Mouse (Mus musculus): ENCODE data around the gene Zc3h12d.

Zc3h12d gene

DNA sequence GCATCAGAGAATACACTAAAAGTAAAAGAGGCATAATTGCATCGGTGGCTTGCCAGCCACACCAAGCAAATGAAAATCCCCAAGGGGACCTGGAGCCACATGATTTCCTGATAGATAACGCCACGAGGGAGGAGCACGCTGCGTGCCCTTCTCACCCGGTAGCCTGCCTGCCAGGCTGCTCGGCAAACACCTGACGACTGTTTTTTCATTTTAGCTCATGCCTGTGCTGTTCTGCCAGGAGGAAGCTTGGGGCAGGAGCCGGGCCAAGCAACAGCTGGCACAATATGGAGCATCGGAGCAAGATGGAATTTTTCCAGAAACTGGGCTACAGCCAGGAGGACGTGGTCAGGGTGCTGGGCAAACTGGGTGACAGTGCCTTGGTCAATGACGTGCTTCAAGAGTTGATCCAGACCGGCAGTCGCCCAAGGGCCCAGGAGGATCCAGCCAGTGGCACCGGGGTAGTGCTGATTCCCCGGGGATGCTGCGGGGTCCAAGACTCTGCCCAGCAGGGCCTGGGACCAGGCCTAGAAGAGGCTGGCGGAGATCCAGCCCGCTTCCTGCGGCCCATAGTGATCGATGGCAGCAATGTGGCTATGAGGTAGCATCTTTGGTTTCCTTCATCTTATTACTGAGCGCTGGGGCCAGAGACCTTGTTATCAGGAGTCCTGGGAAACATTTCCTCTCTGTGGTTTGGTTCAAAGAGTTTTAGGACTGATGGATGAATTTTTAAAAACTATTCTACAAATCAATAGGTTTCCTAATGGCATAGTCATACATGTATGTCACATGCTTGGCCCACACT, 7.5 kb downstream of the Zc3h12d start:
- no peak for DNase-seq

GRCm38 (mm10) chr10:7840353-7840733, 8.1 kb downstream of the Zc3h12d start:
- DNase-seq: no peak

DNA sequence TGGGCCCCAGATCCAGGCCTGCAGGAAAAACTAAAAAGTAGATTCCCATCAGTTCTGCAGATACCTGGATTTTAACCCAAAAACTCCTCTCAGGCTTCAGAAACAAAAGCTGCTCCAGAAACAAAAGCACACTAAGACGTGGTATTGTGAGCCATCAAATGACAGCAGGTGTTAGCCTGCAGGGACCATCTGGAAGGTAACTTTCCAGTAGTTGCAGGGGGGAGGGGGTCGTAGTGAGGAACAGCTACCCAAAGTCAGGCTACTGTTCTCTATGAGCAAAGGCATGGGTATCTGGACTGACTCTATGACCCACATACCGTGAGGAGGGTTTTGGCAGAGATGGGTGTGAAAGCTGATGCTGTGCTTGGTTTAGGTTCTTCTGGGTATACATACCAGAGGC, 8.5 kb downstream of the Zc3h12d start:
- no peak for DNase-seq

DNA sequence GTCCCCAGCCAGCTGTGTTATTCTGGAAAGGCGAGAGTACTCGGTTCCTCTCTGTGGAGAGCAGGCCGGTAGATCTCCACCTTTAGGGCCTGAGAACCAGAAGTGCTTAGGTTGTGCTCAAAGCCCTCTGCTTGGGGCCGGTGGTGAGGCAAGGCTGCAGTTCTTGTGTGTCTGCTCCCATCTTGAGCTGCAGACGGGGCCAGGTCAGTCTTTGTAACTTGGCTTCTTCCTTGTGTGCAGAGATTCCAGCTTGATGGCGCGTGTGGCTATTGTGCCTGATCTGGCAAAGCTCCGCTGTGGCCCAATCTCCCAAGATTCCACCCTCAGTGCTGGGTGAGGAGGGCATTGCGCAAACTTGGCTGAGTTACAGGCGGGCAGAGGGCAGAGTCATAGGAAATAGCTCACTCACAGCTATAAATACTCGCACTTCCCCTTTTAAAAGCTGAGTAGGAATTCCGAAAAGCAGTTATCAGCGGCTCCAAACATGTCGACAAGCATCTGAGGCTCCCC, 9.4 kb downstream of the Zc3h12d start:
- peak; percentile 20 for DNase-seq

DNA sequence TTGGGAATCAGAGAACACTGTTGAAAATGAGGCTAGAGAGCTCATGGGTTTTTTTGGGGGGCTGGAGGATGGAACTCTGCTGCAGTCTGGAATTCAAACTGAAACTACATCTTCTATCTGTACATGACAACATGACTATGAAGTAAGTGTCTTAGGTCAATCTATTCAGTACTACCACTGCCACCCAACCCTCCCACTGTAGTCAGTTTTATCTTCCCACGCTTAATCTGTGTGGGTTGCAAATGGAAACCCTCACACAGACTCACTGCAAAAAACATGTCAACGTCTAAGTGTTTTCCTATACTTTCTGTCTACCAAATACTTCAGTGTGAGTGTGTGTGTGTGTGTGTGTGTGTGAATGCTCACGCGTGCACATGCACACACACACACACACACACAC, 10.9 kb downstream of the Zc3h12d start:
- DNase-seq: no peak

DNA sequence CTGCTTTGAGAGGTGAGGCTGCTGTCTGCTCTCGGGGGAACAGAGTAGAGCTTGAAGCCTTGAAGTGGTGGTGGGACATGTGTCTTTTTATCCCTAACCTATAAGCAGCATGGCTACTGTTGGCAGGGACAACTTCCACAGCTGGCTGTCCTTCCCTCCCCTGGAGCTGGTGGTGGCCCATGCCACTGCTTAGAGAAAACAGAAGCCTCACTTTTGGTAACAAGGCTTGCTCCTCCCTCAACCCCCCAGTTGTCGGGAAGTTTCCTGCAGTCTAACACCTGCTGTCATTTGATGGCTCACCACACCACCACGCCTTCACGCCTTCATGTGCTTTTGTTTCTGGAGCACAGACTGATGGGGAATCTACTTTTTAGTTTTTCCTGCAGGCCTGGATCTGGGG, 11.9 kb downstream of the Zc3h12d start:
- no peak for DNase-seq

- no peak for DNase-seq
Measured at GRCm38 (mm10) chr10:7845136-7845535, 12.9 kb downstream of the Zc3h12d start.

GRCm38 (mm10) chr10:7845991-7846390, 13.7 kb downstream of the Zc3h12d start:
- no peak for DNase-seq

GRCm38 (mm10) chr10:7847166-7847605, 14.9 kb downstream of the Zc3h12d start:
- no peak for DNase-seq

DNA sequence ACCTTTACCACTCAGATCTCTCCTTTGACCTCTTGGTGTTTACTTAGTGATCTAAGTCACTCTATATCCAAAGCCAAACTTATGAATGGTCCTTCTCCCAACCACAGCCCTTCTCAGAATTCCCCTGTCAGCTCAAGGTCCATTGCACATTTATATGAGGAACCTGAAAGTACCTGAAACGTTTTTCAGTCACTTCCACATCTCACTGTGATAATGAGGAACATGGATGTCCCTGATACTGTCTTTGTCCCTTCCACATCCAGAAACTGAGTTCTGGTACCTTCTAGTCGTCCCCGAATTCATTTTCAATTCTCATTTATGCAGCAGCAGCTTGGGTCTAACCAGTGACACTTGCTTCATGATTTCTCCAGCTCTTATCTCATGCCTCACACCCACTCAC, 19.6 kb downstream of the Zc3h12d start:
- DNase-seq: no peak

- DNase-seq: no peak
Measured at GRCm38 (mm10) chr10:7860494-7860893, 28.2 kb downstream of the Zc3h12d start.

DNA sequence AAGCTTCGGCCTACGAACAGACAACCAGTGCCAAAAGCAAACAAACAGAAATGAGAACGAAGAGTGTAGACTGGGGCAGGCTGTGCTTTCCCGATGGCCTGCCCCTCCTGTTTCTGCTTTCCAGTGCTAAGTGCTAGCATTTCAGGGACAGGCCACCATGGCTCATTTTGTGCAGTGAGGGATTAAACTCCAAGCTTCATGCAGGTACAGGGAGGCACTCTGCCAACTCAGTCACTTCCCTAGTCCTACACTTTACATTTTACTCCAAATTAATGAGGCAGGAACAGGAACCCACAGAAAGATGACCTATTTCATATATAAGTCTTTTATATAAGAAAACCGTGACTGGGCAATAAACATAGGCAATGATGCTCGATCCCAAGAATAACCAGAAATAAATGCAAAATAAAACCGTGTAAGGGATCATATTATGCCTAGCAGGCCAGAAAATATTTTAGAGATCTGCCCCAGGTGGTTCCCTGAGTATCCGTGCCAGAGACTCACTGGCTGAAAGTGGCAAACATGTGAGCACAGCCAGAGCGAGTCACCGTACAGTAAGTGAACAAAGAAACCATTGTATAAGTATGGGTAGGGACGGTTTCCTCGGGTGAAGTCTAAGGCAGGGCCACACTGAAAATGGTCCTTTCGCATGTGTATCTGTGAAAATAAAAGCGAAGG, 29.1 kb downstream of the Zc3h12d start:
- DNase-seq: no peak

- DNase-seq: no peak
Measured at GRCm38 (mm10) chr10:7861937-7862657, 29.8 kb downstream of the Zc3h12d start.

- DNase-seq: no peak
Measured at GRCm38 (mm10) chr10:7863411-7863810, 31.1 kb downstream of the Zc3h12d start.

GRCm38 (mm10) chr10:7864184-7864583, 31.9 kb downstream of the Zc3h12d start:
- no peak for DNase-seq

- no peak for DNase-seq
Measured at GRCm38 (mm10) chr10:7864806-7865205, 32.5 kb downstream of the Zc3h12d start.

- DNase-seq: no peak
Measured at GRCm38 (mm10) chr10:7866762-7867665, 34.7 kb downstream of the Zc3h12d start.

- DNase-seq: no peak
Measured at GRCm38 (mm10) chr10:7867666-7868030, 35.4 kb downstream of the Zc3h12d start.

DNA sequence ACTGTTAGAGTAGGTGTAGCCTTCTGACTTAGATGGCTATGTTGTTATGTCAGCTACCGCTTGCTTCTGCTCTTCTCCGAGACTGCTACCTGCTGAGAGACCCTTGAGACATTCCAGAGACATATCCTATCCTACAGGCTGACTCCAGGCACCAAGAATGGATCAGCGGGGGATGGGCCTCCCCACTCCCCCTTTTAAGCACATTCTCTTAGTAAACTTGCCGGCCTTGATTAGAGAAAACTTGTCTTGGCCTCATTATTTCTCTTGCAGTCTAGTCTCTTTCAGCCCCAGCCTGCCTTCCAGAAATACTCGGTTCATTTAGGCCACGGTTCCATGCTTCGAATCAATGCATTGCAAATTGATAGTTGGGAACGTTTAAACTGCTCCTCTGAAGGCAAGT, 37.5 kb downstream of the Zc3h12d start:
- DNase-seq: no peak

- peak; percentile 46 for DNase-seq
Measured at GRCm38 (mm10) chr10:7870571-7871315, 38.5 kb downstream of the Zc3h12d start.

DNA sequence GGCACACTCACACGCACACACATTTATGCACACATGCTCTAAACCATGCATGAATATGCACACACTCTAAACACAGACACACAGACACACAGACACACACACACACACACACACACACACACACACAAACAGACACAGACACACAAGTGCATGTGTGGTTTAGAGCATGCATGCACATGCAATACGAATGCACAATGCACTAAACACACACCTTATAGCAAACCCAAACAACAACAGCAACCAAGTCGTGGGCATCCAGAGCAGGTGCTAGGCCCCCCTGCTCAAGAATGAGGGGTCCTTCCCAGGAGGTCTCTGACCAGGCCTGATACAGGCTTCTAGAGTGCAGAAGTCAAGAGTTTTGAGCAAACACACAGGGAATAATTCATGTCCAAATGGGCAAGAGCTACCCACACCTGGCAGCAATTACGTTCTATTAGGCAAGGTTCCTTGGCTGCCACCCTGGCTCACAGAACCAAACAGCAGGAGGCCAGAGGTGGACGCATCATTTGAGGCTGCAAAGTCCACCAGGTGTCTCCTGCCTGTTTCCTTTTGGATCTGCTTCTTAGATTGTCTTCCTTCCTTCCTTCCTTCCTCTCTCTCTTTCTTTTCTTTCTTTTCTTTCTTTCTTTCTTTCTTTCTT, 39.2 kb downstream of the Zc3h12d start:
- DNase-seq: no peak
